Mouse (Mus musculus): ENCODE measurements around the gene Rab21. TPM values are rescaled to one million over a fixed set of nuclear protein-coding genes. Genes with fewer than 3 reads are reported as not detected.
A peak's percentile ranks its signal among the peaks of the same experiment; 100 is the strongest.
"Not testable (repeated sequence)": the region's sequence is repeated elsewhere in the genome, so short reads cannot be mapped to it uniquely, and the experiment has no call there.

The Rab21 gene
- total RNA-seq, 4 experiments from 2014 or later = 55.2 to 58.6 (median 57.9) TPM

DNA sequence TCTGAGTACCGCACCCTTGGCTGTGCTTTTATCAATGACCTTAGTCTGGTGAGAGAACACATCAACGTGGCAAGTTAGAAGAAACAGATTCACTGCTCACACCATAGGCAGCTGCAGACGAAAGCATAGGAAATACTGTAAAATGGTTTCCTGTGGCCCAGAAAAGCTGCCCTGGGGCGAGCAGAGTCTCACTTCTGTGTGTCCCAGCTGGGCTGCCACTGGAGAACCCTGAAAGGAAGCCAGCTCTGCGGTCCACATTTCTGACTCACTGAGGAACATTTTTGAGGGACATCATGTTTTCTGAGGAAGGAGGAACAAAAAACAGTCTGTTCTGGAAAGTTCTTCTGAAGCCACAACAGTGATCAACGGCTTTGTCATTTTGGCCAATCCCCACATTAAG, 13.1 kb upstream of the Rab21 start:
- DNase-seq (ENCODE audit: low spot score in 2 of 2) = no peak

GRCm38 (mm10) chr10:115323295-115323694, 7.9 kb upstream of the Rab21 start:
- peak; percentile 39 to 62 for DNase-seq (ENCODE audit: low spot score in 2 of 2)

DNA sequence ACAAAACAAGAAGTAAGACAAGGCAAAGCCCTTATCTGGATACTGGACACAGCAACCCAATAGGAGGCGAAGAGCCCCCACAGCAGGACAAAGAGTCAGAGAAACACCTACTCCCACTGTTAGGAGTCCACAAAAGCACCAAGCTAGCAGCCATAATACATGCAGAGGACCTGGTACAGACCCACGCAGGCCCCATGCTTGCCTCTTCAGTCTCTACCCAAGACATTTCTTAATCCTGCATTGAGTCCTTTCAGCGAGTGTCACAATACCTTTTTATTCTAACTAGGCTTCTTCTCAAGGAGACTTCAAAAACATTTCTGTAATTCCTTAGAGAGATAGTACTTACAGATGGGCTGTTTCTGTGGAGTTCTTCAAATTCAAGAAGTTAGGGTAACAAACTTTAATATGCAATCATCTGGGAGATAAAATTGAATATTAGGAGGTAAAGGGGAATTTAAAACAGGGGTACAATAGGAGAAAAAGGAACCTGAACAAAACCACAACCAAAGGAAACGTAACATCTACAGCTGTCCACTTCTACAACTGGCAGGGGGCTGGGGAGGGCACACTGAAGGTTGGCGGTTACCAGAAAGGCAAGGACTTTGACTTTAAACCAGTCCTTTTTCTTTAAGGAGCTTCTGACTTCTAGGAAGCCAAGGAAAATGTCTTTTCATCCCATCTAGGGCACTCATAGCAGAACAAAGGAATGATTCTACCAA, 6.1 kb upstream of the Rab21 start:
- DNase-seq (ENCODE audit: low spot score in 2 of 2) = no peak

- DNase-seq (ENCODE audit: low spot score in 2 of 2) = not testable (repeated sequence)
Measured at GRCm38 (mm10) chr10:115318388-115318787, 3.0 kb upstream of the Rab21 start.

- DNase-seq (ENCODE audit: low spot score in 2 of 2) = no peak
Measured at GRCm38 (mm10) chr10:115316313-115316712, 919 bp upstream of the Rab21 start.

- DNase-seq (ENCODE audit: low spot score in 2 of 2) = peak in 1 of 2 experiments; percentile 28
Measured at GRCm38 (mm10) chr10:115314582-115315452, 577 bp downstream of the Rab21 start.

- no peak for DNase-seq (ENCODE audit: low spot score in 2 of 2)
Measured at GRCm38 (mm10) chr10:115314287-115314581, 1.2 kb downstream of the Rab21 start.

GRCm38 (mm10) chr10:115313641-115314286, 1.6 kb downstream of the Rab21 start:
- no peak for DNase-seq (ENCODE audit: low spot score in 2 of 2)

DNA sequence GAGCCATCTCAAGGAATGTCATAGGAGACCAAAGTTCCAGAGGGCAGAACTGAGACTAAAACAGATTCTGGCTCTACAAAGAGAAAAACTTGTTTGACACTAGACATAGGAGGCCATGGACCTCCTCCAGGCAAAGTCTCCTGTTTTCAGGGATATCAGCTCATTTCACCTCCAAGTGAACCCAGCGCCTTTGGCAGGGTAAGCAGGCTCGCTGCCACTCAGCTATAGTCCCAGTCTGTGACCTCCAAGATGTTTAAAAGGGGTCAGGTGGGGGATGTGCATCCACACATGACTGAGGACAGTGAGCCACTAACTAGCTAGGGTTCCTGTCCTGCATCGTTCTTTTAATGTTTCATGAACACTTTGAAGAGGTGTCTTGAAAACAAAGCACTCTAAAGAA, 2.7 kb downstream of the Rab21 start:
- no peak for DNase-seq (ENCODE audit: low spot score in 2 of 2)

GRCm38 (mm10) chr10:115312194-115312593, 3.2 kb downstream of the Rab21 start:
- DNase-seq (ENCODE audit: low spot score in 2 of 2) = no peak

DNA sequence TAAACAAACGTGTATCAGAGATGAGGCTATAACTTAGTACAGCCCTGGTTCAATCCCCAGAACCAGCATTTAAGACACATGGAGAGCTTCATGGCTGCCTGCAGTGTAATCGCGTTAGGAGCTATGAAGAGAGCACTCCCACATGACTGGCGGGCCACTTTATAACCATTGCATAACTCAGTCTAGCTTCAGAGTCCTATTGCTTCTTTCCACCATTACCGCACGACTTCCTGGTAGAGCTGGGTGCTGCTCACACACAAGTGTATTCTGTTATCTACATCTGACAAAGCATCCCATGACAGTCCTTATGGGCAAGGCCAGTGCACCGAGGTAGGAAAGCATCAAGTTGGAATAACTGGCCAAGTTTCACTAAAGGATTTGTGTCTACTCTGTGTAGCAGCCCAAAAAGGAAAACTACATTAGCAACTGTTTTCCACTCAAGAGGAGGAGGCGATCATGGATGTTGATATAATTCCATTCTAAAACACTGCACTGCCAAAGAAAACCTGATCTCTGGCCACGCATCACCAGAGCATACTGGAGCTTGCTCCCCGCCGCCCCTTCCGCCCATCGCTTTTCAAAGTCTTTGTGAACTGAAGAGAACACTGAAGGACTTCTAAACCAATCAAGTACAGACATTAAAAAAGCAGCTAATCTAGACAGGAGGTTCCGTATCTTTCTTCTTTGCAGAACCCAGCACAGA, 4.0 kb downstream of the Rab21 start:
- no peak for DNase-seq (ENCODE audit: low spot score in 2 of 2)

DNA sequence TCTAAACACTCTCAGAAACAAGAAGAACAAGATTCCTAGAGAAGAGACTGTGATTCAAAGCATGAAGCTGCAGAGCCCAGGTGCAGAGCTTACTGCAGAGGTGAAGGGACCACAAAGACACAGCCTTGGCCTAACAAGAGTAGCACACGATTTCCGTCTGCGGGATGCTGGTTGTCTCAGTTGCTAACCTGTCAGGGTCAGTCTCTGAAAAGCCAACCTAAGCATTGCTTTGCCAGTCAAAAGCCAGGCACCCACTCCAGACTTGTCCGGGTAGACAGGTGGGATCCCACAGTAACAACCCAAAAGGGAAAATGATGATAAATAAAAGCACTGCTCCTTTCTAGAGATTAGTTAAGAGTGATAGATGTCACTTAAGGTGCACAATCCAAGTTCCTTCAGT, 6.2 kb downstream of the Rab21 start:
- no peak for DNase-seq (ENCODE audit: low spot score in 2 of 2)

DNA sequence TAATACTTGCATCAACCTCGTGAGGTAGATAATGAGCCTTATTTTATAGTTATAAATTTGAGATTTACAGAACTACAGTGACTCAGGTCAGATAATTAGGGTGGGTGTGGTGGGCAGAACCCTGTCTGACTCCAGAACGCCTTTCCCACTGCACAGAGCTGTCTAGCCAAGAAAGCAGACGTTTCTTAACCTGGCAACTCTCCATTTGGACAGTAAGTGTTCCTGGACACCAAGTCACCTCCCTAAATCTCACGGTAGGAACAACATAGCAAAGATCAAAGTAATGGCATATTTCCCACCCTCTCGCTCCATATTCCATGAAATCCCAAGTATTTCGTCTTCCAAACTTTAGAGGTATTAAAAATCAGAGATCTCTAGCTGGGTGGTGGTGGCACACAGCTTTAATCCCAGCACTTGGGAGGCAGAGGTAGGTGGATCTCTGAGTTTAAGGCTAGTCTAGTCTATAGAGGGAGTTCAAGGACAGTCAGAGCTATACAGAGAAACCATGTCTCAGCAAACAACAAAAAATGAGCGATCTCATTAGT, 8.0 kb downstream of the Rab21 start:
- DNase-seq (ENCODE audit: low spot score in 2 of 2) = no peak

DNA sequence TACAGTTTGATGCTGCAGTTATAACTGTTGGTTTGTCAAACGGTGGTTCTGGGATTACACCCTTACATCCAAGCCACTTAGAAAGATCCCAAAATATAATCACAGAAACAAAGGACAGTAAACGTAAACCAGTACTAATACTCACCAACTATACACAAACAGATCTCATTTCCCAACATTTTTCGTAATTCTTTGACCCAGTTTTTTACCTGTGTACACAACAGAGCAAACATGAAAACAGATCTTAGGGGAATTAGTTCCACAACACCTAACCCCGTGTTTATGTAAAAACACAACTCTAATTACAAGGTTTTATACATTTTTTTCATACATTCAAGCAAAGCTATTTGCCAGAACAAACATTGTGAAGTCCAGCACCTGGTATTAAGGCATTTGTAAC, 16.7 kb downstream of the Rab21 start:
- no peak for DNase-seq (ENCODE audit: low spot score in 2 of 2)

DNA sequence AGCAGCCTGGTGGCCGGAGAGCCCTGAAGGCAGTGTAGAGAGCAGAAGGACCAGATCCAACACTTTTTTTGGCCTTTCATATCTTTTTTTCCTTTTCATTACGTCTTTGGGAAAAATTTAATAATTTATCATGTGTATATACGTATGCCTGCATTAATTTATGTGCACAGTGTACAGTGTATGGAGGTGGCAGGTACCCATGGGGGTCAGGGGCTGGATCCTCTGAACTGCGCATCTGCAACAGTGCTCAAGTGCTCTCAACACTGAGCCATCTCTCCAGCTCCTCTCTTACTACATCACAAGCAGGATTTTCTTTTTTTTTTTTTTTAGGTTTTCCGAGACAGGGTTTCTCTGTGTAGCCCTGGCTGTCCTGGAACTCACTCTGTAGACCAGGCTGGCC, 17.8 kb downstream of the Rab21 start:
- DNase-seq (ENCODE audit: low spot score in 2 of 2) = no peak

GRCm38 (mm10) chr10:115296401-115296935, 18.9 kb downstream of the Rab21 start:
- no peak for DNase-seq (ENCODE audit: low spot score in 2 of 2)

- no peak for DNase-seq (ENCODE audit: low spot score in 2 of 2)
Measured at GRCm38 (mm10) chr10:115295162-115295561, 20.2 kb downstream of the Rab21 start.

DNA sequence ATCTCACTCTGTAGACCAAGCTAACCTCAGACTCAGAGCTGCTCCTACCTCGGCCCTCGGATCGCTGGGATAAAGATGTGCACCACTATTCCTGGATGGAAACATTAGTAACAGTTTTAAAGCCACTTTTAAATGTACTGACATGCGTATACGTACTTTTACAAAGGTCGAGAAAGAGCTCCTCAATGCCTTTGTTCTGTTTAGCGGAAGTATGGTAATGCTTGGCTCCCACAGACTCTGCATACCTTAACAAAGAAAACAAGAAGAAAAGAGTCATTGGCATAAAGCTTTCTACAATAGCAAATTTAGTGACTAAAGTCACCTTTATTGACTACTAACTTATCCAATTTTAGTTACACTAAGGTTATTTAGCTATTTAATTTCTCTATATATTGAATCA, 20.7 kb downstream of the Rab21 start:
- no peak for DNase-seq (ENCODE audit: low spot score in 2 of 2)

DNA sequence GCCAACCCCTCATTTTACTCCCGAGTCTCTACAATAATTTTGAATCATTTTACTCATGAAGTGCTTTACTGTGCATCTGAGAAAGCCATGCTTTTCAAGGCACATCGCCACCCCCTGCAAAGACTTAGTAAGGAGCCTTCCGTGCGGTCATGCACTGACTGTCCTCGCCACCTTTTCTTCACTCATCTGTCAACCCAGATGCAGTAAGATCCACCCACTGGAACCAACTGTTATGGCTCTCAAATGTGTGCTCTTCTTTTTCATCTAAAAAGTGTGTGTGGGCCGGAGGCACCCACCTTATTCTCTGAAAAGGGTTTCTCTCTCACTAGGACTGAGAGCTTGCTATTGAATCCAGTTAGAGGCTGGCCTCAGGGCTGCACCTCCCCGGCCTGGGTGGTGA, 21.4 kb downstream of the Rab21 start:
- DNase-seq (ENCODE audit: low spot score in 2 of 2) = no peak

GRCm38 (mm10) chr10:115290671-115291070, 24.7 kb downstream of the Rab21 start:
- no peak for DNase-seq (ENCODE audit: low spot score in 2 of 2)

DNA sequence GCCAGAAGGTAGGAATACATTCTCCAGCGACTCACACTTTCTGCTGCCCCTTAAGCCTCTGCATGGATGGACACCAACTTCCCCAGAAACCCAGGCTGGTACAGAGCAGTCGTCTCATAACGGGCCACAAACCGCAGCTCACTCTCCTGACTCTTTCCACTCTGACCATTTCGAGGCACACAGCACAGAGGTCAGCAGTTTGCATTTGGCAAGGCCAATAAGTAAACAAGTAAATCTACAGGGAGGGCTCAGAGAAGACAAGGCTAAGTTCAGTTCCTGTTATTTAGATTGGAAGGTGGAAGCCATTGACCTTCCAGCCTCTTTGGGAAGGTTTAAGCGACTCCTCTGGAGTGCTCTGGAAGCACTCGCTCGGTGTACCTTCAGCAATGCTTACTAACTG, 26.5 kb downstream of the Rab21 start:
- no peak for DNase-seq (ENCODE audit: low spot score in 2 of 2)

All from layer of hippocampus, adult 8-10 months (tissue).